Mouse (Mus musculus) gonadal fat pad, adult 2 months (tissue): ENCODE data around the gene Pglyrp2. TPM values are rescaled to one million over a fixed set of nuclear protein-coding genes. Genes with fewer than 3 reads are reported as not detected.

Source experiments
- DNase-seq: peaks from one replicate; pipeline ENCODE4 v3.0.0-alpha.2; 2012; ENCODE audit warnings: low read depth
- polyA plus RNA-seq: library from polyadenylated mRNA; depleted of rRNA; stranded (reverse); fragments of >200 nt; gene quantifications from 2 replicates; pipeline ENCODE4 v1.2.3, GENCODE M21; 2012; rRNA removed

The Pglyrp2 gene
- polyA plus RNA-seq: 0.56 and 0.69 TPM in 2 replicates

DNA sequence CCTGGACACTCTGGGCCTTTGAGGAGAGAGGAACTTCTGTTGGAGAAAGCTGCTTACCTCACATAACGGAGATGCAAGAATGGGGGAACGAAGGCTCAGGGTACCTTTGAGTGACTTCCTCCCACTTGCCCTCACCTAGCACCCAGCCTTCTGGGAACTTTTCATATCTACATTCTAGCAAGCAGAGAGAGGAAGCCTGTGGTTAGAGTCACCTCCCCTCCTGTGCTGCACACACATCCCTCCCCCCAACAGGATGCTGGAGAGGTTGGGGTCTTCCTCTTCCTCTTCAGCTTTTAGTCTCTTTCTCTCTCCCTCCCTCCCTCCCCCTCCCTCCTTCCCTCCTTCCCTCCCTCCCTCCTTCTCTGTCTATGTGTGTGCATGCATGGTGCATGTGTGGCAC is at the start of gene Pglyrp2:
TSS of gene Pglyrp2 (minus strand) at position 134 of the 400 bp plus-strand sequence.
- DNase-seq: no peak

GRCm38 (mm10) chr17:32472176-32472575 is 48.2 kb upstream of the Pglyrp2 start:
- DNase-seq: no peak

- no peak for DNase-seq
These were observed 46.8 kb upstream of the Pglyrp2 start for GRCm38 (mm10) chr17:32470795-32471194.

DNA sequence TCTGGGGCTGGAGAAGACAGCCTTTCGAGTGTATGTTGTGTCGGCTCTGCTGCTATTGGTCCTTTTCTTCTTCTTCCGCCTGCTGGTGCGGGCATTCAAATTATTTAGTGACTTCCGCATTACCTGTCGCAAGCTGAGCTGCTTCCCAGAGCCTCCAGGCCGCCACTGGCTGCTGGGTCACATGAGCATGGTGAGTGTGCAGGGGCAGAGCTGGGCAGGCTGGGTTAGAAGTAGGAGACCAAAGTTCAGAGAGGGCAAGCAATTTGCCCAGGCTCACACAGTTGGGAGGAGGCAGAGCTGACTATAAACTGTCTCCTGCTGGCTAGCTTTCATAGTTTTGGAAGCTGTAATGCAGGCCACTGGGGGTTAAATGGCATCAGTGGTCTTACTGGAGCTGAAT is 44.5 kb upstream of the Pglyrp2 start:
- no peak for DNase-seq

DNA sequence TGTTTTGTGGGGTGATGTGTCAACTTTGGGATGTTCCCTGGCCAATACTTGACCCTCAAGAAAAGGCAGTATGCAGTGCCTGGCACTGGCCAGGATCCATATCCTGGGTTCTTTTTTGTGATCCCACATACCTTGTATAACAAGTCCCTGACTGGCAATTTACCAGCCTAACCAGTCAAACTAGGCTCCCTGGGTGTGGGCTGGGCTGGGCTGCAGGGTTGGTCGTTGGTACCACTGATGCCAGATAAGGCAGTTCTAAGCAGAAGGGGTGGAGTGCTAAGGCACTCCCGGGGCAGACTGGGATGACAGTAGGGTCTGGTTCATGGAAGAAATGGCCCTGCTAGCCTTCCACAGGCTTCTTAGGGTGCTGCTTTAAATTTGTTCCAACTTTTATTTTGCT is 31.0 kb upstream of the Pglyrp2 start:
- no peak for DNase-seq

DNA sequence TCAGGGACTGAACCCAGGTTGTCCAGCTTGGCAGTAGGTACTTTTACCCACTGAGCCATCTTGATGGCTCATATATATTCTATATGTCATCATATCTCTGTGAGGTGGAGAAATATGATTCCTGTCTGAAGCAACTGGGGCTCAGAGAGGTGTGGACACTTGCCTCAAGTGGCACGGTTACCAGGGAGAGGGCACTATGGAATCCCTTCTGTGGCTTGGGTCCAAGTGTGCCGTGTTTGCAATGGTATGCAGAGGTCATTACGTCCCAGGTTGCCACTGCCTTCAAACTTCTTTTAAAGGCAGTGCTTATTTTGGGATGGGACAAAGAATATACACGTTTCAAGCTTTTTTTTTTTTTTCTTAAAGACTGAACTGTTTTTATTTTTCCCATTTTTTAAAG is 30.2 kb upstream of the Pglyrp2 start:
- DNase-seq: no peak

GRCm38 (mm10) chr17:32452482-32452881 is 28.5 kb upstream of the Pglyrp2 start, which contains the start of gene Cyp4f39:
Cyp4f39 (plus strand) TSS chr17:32452723.
- DNase-seq: no peak

- DNase-seq: no peak
These were observed 27.0 kb upstream of the Pglyrp2 start for GRCm38 (mm10) chr17:32450844-32451537.

DNA sequence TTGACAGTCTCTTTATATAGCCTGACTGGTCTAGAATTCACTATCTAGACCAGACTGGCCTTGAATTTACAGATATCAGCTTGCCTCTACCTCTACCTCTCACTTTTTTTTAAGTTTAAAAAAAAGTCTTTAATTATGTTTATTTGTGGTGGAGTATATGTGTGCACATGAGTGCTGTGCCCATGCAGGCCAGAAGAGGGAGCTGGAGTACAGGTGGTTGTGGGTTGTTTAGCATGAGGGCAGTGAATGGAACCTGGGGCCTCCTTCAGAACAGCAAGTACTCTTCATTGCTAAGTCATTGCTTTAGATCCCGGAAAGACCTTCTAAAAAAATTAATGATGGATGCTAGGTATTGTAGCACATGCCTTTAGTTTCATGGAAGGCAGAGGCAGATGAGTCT is 25.1 kb upstream of the Pglyrp2 start:
- DNase-seq: no peak

- DNase-seq: no peak
These were observed 23.2 kb upstream of the Pglyrp2 start for GRCm38 (mm10) chr17:32447195-32447594.

DNA sequence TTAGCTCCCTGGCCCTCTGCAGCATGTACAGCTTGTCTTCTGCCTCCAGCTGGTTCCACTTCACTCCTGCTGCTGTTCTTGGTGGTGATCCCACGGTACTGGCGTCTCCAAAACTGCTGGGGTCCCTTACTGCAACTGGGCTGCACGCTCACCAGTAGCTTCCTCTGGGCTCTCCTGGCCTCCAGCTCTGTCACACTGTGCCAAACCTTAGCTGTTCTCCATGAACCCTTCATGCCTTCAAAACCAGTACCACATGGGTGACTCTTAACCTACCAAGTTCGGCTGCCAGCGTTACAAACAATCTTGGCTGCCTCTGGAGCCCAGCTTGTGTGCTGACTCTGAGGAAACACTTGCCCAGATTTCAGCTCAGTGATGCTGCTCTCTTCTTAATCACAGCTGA is 21.0 kb upstream of the Pglyrp2 start:
- DNase-seq: no peak

GRCm38 (mm10) chr17:32443245-32443644 is 19.3 kb upstream of the Pglyrp2 start:
- no peak for DNase-seq

DNA sequence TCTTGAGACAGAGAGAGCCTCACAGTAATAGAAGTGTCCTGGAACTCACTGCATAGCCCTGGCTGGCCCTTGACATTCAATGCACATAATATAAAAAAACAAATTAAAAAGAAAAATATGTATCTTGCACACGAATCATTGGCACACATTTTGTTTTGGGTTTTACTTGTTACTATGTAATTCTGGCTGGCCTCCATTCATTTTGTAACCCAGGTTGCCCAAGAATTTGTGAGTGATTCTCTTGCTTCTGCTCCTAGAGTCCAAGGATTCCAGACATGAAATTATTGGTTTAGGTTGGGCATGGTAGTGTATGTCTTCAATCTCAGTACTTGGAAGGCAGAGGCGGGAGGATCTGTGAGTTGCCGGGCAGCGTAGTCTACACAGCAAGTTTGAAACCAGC is 13.1 kb upstream of the Pglyrp2 start:
- no peak for DNase-seq

- DNase-seq: no peak
These were observed 11.2 kb upstream of the Pglyrp2 start for GRCm38 (mm10) chr17:32435151-32435550.

- no peak for DNase-seq
These were observed 10.4 kb upstream of the Pglyrp2 start for GRCm38 (mm10) chr17:32434324-32434723.

DNA sequence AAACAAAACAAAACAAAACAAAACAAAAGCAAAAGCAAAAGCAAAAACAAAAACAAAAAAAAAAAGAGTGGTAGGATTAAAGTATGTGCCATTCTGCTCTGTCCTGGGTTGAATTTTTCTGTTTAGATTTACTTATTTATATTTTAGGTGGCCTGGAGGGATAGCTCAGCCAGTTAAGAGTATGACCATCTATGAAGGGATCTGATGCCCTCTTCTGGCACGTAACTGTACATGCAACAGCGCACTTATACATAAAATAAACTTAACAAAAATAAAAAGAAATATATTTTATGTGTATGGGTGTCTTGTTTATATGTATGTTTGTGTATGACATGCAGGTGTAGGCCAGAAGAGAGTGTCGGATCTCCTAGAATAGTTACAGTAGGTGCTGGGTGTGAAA is 8.0 kb upstream of the Pglyrp2 start:
- DNase-seq: no peak

DNA sequence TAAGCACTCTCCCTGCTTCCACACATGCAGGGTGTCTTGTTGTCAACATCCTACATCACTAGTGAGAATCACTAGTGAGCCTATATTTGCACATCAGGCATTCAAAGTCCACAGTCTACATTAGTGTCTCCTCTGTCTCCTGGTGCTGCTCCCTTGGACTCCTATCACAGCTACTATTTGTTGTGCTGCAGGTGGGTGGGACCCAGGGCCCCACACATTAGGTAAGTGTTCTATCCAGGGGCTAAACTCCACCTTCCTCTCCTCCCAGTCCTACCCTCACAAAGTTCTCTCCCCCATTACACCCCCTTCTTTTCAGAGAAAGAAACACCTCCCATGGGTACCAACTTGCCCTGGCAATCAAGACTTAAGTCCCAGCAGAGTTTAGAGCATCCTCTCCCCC is 2.6 kb upstream of the Pglyrp2 start:
- DNase-seq: no peak

GRCm38 (mm10) chr17:32420781-32421180 is 3.2 kb downstream of the Pglyrp2 start:
- no peak for DNase-seq

- no peak for DNase-seq
These were observed 4.0 kb downstream of the Pglyrp2 start for GRCm38 (mm10) chr17:32419989-32420388.

GRCm38 (mm10) chr17:32416771-32417170 is 7.2 kb downstream of the Pglyrp2 start:
- no peak for DNase-seq

DNA sequence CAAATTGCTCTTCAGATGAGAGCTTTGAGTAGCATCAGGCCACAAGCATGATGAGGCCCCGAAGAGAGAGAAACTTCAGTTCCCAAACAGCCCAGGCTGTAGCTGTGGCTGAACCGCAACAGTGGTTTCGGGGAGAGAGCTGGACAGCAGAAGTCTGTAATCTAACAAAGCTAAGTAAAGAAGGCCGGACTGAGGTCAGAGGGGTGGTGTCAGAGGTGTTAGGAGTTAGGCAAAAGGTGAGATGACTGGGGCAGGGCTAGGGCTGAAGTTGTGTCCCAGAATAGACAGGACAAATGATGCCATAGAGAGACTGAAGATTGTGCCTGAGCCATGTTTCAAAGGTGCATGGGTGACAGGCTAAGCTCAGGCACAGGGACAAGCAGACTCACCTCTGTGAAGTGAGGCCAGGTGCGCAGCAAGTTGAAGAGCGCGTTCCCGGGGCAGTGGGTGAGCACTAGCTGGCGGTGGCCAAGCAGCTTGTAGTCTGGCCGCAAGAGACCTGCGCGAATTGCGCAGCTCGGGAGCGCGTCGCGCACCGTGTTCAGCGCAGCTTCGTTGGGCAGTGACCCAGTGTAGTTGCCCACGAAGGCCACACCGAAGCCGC is 8.4 kb downstream of the Pglyrp2 start:
- DNase-seq: no peak

DNA sequence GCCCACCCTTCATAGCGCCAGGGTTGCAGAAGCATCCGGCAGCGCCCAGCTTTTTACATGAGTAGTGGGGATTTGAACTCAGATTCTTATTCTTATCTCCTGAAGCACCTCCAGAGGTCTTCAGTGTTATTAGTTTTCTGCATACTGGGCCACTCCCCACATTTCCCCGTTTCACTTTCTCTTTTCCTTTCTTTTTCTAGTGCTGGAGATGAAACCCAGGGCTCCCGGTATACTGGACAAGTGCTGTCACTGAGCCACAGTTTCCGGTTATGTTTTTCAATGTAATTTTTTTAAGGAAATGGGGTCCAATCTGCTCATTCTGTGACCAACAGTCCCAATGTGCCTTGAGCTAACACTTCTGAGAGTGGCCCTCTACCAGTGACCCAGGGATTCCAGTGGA is 12.1 kb downstream of the Pglyrp2 start:
- DNase-seq: no peak

- no peak for DNase-seq
These were observed 20.6 kb downstream of the Pglyrp2 start, which contains the start of gene Rasal3 for GRCm38 (mm10) chr17:32403417-32403816. Rasal3 (minus strand) TSS chr17:32403583.

DNA sequence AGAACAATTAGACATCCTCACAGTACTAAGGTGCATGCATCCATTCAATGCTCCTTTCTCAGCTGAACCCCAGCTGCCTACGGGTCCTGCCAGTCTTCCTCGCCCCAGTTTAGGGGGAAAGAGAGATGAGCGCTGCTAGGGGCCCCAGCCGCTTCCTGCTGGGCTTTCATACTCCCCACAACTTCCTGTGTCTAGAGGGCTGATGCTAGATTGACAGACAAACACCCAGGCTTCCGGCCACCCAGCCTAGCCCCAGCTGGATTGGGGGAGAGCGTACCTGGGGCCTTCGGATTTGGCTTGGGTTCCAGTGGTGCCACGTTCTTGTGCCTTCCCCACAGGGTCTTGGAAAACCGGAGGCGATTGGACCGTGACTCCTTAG is 21.2 kb downstream of the Pglyrp2 start:
- no peak for DNase-seq
